Mouse (Mus musculus): ENCODE data around the gene Scin. TPM values are rescaled to one million over a fixed set of nuclear protein-coding genes. Genes with fewer than 3 reads are reported as not detected.
"Not testable (repeated sequence)": the region's sequence is repeated elsewhere in the genome, so short reads cannot be mapped to it uniquely, and the experiment has no call there.

The Scin gene
- polyA plus RNA-seq (2015; fragmentation: Nextera tagmentation; extraction: Ambion mirVana): 3.4 TPM in 2 replicates

DNA sequence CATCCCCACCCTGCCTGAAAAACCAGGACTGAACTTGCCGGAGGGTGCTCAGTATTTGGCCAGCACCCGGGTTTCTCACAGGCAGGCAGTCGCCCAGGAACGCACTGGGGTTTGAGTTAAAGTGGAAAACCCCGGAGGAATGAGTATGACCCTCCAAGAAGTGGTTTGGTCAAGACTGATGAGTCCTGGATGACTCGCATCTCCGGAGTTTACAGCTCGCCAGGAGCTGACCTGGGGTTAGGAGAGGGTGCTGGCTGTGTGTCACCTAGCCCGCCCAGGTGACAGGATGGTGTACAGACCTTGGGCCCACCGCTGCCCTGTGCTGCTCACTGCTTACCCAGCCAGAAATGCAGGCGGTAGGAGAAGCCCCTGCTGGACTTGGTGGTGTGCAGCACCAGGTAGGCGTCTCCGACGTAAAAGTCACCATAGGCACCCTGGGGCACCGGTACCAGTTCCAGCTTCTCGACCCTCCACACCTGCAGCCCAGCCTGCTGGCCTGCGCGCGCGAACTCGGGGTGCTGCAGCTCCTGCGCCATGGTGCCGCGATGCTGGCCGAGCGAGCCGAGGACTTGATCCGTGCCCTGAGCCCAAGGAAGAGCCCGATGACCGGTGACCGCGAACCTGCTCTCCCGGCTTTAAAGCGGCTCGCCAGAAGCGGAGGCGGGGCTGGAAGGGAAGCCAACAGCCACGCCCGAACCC, at the start of gene Scin:
TSS of gene Scin (minus strand) at position 656 of the 699 bp plus-strand sequence.
- H3K9ac ChIP-seq: peak within 1 kb of the TSS; percentile 68
- H3K9me3 ChIP-seq: no peaks in the 10 kb centered on the region
- peaks cover 11% of the 10 kb centered on the region for H3K4me1 ChIP-seq
- H3K4me3 ChIP-seq: peak within 1 kb of the TSS; percentile 55
- peak within 1 kb of the TSS; percentile 85 for H3K4me2 ChIP-seq
- no peak within 1 kb of the TSS for H3K27ac ChIP-seq (replicated peaks)
- 2% methylated on average over 39 of the region's 39 CpGs for WGBS
- ATAC-seq (ENCODE audit: extremely low read depth, insufficient number of reproducible peaks, low FRiP score, low TSS enrichment): no peak
- H3K27me3 ChIP-seq (replicated peaks): peaks cover 34% of the 10 kb centered on the region
- no peaks in the 10 kb centered on the region for H3K36me3 ChIP-seq

DNA sequence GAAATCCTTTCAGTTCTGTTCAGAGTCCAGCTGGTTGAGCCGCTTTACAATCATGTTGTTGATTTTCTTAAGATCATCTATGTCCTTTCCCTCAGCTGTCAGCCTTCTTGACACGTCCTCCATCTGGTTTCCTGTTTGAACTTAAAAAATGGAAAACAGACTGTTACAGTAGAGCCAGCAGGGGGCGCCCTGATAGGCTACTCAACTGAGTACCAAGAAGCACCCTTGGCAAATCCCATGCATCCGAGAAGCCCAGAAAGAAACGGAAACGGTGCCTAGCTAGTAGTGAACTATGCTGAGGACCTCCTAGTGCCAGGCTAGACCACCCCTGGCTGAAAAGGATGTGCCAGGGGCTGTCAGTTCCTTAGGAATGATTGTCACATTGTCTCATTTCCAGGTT, 43.1 kb upstream of the Scin start:
- H3K4me1 ChIP-seq: no peaks in the 10 kb centered on the region; the same call in 1 of the 2 replicates
- no peak for ATAC-seq (ENCODE audit: extremely low read depth, insufficient number of reproducible peaks, low FRiP score, low TSS enrichment)
- H3K36me3 ChIP-seq: peaks cover 23% of the 10 kb centered on the region
- no peak overlapping the region for H3K9ac ChIP-seq
- no peaks in the 10 kb centered on the region for H3K27me3 ChIP-seq (replicated peaks)
- no peak overlapping the region for H3K4me2 ChIP-seq
- H3K4me3 ChIP-seq: no peak overlapping the region
- H3K9me3 ChIP-seq: no peaks in the 10 kb centered on the region; the same call in 1 of the 2 replicates
- no peak overlapping the region for H3K27ac ChIP-seq (replicated peaks)
- whole genome bisulfite sequencing: 47% methylated on average over 6 of the region's 6 CpGs

DNA sequence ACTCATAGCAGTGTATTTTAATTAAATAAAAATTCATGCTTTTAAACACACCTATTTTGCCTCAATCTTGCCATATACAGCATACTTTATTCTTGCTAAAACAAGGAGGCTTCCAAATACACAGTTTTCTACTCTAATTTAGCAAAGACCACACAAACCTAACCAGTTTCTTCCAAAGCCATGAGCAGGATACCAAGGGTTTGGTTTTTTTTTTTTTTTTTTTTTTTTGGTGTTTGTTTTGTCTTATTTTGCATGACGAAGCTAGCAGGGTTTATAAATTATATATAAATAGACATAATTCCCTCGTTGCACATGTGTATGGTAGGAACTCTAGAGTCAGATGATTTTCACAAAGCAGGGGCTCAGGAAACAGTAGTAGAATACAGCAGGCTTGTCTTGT, 42.1 kb upstream of the Scin start:
- H3K27me3 ChIP-seq (replicated peaks): no peaks in the 10 kb centered on the region
- H3K4me2 ChIP-seq: no peak overlapping the region
- no peak for ATAC-seq (ENCODE audit: extremely low read depth, insufficient number of reproducible peaks, low FRiP score, low TSS enrichment)
- no peak overlapping the region for H3K4me3 ChIP-seq
- H3K36me3 ChIP-seq: peaks cover 20% of the 10 kb centered on the region
- H3K4me1 ChIP-seq: no peaks in the 10 kb centered on the region; the same call in 1 of the 2 replicates
- no peak overlapping the region for H3K27ac ChIP-seq (replicated peaks)
- 59% methylated on average over 2 of the region's 2 CpGs for WGBS
- H3K9me3 ChIP-seq: no peaks in the 10 kb centered on the region; the same call in 1 of the 2 replicates
- no peak overlapping the region for H3K9ac ChIP-seq

DNA sequence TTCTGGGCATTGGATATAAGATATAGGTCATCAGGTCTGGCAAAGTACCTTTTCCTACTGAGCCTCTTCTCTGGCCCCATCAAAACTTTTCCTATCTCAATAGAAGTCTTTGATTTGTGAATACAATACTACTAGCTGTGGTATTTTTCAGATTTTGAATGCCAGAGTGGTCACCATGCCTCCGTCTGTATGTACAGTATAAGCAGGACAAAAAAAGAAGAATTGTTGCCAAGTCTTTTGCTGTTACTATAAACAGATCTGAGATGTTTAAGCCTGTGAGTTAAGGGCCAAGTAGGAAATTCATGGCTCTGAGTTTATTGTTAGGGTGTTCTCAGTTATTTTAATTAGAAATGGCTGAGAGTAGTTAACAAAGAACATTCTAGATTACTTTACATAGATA, 41.1 kb upstream of the Scin start:
- H3K9ac ChIP-seq; H3K4me2 ChIP-seq; H3K36me3 ChIP-seq; H3K9me3 ChIP-seq; ATAC-seq (ENCODE audit: extremely low read depth, insufficient number of reproducible peaks, low FRiP score, low TSS enrichment); H3K27ac ChIP-seq (replicated peaks); H3K27me3 ChIP-seq (replicated peaks); H3K4me1 ChIP-seq; H3K4me3 ChIP-seq: not testable (repeated sequence)
- WGBS: 30% methylated on average over 1 of the region's 1 CpGs

DNA sequence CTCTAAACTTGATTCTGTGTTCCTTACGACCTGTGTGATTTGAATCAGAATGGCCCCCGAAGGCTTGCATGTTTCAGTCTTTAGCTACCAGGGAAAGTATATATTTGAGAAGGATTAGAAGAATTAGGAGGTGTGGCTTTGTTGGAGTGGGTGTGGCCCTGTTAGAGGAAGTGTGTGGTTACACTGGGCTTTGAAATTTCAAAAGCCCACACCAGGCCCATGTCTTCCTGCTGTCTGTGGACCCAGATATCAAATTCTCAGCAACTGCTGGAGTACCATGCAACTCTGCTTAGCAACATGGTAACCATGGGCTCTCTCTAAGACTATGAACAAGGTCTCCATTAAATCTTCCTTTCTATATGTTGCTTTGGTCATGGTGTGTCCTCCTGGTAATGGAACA, 37.6 kb upstream of the Scin start:
- peaks cover 8% of the 10 kb centered on the region; the same call in 1 of the 2 replicates for H3K36me3 ChIP-seq
- H3K9ac ChIP-seq: no peak overlapping the region
- H3K4me2 ChIP-seq: no peak overlapping the region
- H3K4me1 ChIP-seq: no peaks in the 10 kb centered on the region; the same call in 1 of the 2 replicates
- H3K4me3 ChIP-seq: no peak overlapping the region
- H3K9me3 ChIP-seq: no peaks in the 10 kb centered on the region
- H3K27me3 ChIP-seq (replicated peaks): no peaks in the 10 kb centered on the region
- 83% methylated on average over 2 of the region's 2 CpGs for WGBS
- no peak for ATAC-seq (ENCODE audit: extremely low read depth, insufficient number of reproducible peaks, low FRiP score, low TSS enrichment)
- H3K27ac ChIP-seq (replicated peaks): no peak overlapping the region

DNA sequence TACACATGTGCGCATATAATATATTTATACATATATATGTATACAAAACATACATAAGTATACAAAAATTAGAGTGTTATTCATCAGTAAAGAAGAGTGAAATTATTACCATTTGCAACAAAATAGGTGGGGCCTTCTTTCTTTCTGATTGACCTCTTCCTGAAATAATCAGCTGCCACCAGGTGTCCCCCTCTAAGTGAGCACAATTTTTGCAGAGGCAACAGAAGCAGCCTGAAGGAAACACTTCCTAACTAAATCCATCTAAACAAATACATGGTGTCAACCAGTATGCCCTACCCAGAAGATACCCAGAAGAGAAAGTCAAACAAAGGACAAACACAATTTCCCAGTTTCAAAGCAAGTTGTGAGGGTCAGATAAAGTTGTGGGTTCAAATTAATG, 35.6 kb upstream of the Scin start:
- Histone ChIP-seq H3K4me2 (no peak overlapping the region), H3K4me1 (no peaks in the 10 kb centered on the region; the same call in 1 of the 2 replicates), H3K27me3 (replicated peaks) (no peaks in the 10 kb centered on the region), H3K36me3 (peaks cover 6% of the 10 kb centered on the region; the same call in 1 of the 2 replicates), H3K9ac (no peak overlapping the region), H3K27ac (replicated peaks) (no peak overlapping the region), H3K4me3 (no peak overlapping the region), H3K9me3 (no peaks in the 10 kb centered on the region)
- no peak for ATAC-seq (ENCODE audit: extremely low read depth, insufficient number of reproducible peaks, low FRiP score, low TSS enrichment)
- 90% methylated on average over 1 of the region's 1 CpGs for WGBS

DNA sequence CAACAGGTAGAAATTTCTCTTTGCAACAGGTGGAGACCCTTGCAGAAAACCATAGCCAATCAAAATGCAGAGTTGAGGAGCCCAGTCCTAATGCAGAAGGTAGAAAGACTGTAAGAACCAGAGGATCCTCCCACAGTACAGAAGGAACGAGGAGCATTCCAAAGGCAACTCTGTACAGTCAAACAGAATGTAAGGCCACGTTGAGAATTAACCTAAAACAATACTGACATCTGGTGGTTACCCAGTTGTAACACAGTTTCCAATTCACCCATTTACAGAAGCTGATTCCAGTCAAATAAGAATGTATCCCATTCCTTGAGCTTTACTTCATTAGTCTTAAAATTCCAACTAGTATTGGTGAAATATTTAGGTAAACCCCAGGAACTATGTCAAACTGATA, 30.6 kb upstream of the Scin start:
- no peaks in the 10 kb centered on the region for H3K4me1 ChIP-seq
- ATAC-seq (ENCODE audit: extremely low read depth, insufficient number of reproducible peaks, low FRiP score, low TSS enrichment): no peak
- H3K9ac ChIP-seq: no peak overlapping the region
- no peak overlapping the region for H3K27ac ChIP-seq (replicated peaks)
- H3K4me3 ChIP-seq: no peak overlapping the region
- no peaks in the 10 kb centered on the region for H3K9me3 ChIP-seq
- no peak overlapping the region for H3K4me2 ChIP-seq
- 5% methylated on average over 2 of the region's 2 CpGs for WGBS
- no peaks in the 10 kb centered on the region for H3K27me3 ChIP-seq (replicated peaks)
- H3K36me3 ChIP-seq: no peaks in the 10 kb centered on the region

DNA sequence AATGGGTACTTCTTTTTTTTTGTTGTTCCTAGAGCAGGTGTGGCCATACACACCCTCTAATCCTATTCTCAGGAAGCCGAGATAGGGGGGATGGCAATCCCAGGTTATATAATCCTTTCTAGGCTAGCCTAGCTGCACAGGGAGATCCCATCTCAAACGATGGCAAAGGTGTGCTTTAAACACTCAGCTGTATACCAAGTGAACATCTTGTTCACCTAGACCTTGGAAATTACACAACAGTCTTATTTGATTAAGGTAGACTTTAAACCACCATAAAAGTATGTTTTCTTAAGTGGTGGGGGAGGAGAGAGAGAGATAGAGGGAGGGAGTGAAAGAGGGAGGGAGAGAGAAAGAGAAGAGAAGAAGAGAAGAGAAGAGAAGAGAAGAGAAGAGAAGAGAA, 26.7 kb upstream of the Scin start:
- Histone ChIP-seq H3K36me3 (no peaks in the 10 kb centered on the region), H3K4me3 (no peak overlapping the region), H3K27ac (replicated peaks) (no peak overlapping the region), H3K9ac (no peak overlapping the region), H3K9me3 (no peaks in the 10 kb centered on the region), H3K27me3 (replicated peaks) (no peaks in the 10 kb centered on the region), H3K4me1 (no peaks in the 10 kb centered on the region), H3K4me2 (no peak overlapping the region)
- ATAC-seq (ENCODE audit: extremely low read depth, insufficient number of reproducible peaks, low FRiP score, low TSS enrichment): no peak
- 65% methylated on average over 2 of the region's 2 CpGs for WGBS

DNA sequence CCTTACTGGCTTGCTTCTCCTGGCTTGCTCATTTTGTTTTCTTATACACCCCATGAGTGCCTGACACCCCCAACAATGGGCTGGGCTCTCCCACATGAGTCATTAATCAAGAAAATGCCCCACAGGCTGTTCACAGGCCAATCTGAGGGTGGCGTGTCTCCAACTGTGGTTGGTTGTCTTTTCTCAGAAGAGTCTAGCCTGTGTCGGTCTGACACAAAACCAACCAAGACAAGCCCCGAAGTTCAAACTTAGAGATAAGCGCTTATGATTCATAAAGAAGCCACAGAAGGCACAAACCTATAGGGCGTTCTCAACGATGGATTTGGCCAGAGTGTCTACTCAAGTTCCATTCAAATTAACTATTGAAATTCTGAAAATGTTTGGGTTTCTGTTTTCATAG, 20.2 kb upstream of the Scin start:
- H3K27ac ChIP-seq (replicated peaks): no peak overlapping the region
- H3K4me1 ChIP-seq: no peaks in the 10 kb centered on the region
- H3K9ac ChIP-seq: no peak overlapping the region
- no peak overlapping the region for H3K4me2 ChIP-seq
- no peak overlapping the region for H3K4me3 ChIP-seq
- H3K27me3 ChIP-seq (replicated peaks): no peaks in the 10 kb centered on the region
- ATAC-seq (ENCODE audit: extremely low read depth, insufficient number of reproducible peaks, low FRiP score, low TSS enrichment): no peak
- H3K36me3 ChIP-seq: no peaks in the 10 kb centered on the region
- 78% methylated on average over 6 of the region's 6 CpGs for WGBS
- H3K9me3 ChIP-seq: no peaks in the 10 kb centered on the region

DNA sequence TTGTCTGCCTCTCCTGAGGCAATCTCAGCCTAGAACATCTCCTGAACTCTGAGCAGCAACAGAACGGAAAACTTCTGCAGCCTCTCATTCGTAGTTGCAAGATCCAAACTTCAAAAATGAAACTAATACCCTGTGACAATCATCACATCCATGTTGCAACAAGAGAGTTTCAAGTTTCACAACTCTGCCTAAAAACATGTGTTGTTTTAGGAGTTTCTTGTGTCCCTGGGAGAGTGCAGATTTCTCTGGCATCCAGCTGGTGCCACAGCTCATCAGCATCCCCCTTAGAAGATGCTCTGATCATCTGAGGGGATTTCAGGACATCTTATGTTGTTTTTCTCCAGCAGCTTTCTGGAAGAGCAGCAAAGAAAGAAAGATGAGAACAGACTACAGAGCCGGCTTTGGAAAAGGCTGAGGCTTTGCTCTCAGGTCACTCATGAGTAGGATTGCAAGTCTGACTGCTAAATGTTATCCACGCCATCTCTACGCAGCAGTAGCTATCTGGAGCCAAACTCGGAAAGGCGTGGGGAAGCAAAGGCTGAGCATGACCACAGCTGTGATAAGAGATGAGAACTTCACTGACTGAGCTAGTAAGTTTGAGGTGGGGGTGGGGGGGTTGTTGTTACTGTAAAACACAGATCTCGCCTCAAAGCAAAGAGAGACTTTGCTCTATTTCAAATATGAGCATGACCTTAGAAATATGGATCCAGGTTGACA, 18.5 kb upstream of the Scin start:
- no peak overlapping the region for H3K4me3 ChIP-seq
- H3K27ac ChIP-seq (replicated peaks): no peak overlapping the region
- no peaks in the 10 kb centered on the region for H3K36me3 ChIP-seq
- ATAC-seq (ENCODE audit: extremely low read depth, insufficient number of reproducible peaks, low FRiP score, low TSS enrichment): no peak
- H3K9ac ChIP-seq: no peak overlapping the region
- no peaks in the 10 kb centered on the region for H3K4me1 ChIP-seq
- WGBS: 50% methylated on average over 8 of the region's 8 CpGs
- H3K4me2 ChIP-seq: no peak overlapping the region
- no peaks in the 10 kb centered on the region for H3K27me3 ChIP-seq (replicated peaks)
- no peaks in the 10 kb centered on the region for H3K9me3 ChIP-seq

DNA sequence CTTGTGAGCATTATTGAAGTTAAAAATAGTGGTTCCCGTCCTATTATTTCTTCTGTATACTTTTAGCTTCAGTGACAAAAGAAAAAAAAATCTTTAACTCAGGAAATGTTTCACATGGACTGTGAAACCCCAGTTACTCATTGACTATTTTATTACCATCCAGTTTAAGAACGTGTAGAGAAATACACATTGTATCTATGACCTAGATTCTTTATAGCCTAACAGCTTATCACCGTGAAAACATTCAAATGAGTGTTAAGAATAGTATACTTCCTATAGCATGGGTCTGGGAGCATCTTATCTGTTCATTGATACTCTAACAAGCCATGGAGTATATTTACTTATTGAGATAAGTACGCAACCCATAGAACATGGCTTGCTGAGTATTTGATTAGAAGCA, 13.3 kb upstream of the Scin start:
- H3K27ac ChIP-seq (replicated peaks): no peak overlapping the region
- H3K4me1 ChIP-seq: no peaks in the 10 kb centered on the region
- WGBS: 41% methylated on average over 4 of the region's 4 CpGs
- H3K4me3 ChIP-seq: no peak overlapping the region
- H3K36me3 ChIP-seq: no peaks in the 10 kb centered on the region
- peaks cover 3% of the 10 kb centered on the region; the same call in 1 of the 2 replicates for H3K27me3 ChIP-seq (replicated peaks)
- H3K4me2 ChIP-seq: no peak overlapping the region
- no peak for ATAC-seq (ENCODE audit: extremely low read depth, insufficient number of reproducible peaks, low FRiP score, low TSS enrichment)
- no peaks in the 10 kb centered on the region for H3K9me3 ChIP-seq
- no peak overlapping the region for H3K9ac ChIP-seq

DNA sequence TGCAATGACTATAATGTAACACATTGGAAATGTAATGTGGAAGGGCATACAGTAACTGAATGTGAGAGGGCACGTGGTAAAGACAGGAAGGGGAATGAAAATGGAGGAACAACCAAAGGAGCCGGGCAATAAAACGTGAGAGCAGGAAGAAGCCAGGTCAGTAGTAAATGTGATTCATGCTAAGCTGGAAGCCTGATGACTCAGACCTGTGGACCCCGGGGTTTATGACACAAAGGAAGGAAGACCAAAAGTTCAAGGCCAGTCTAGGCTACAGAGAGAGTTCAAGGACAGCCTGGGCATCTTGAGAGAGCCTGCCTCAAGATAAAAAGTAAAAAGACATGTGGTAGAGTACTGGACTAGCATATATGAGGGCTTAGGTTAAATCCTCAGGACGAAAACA, 12.5 kb upstream of the Scin start:
- ATAC-seq (ENCODE audit: extremely low read depth, insufficient number of reproducible peaks, low FRiP score, low TSS enrichment): no peak
- no peak overlapping the region for H3K4me3 ChIP-seq
- WGBS: 64% methylated on average over 5 of the region's 5 CpGs
- no peak overlapping the region for H3K9ac ChIP-seq
- H3K9me3 ChIP-seq: no peaks in the 10 kb centered on the region
- no peaks in the 10 kb centered on the region for H3K4me1 ChIP-seq
- H3K27ac ChIP-seq (replicated peaks): no peak overlapping the region
- peaks cover 3% of the 10 kb centered on the region; the same call in 1 of the 2 replicates for H3K27me3 ChIP-seq (replicated peaks)
- no peaks in the 10 kb centered on the region for H3K36me3 ChIP-seq
- H3K4me2 ChIP-seq: no peak overlapping the region
